Mouse (Mus musculus) stomach, embryonic 14.5 days (tissue): ENCODE measurements around the gene Olfr361. TPM values are rescaled to one million over a fixed set of nuclear protein-coding genes. Genes with fewer than 3 reads are reported as not detected.
"Not testable (repeated sequence)": the region's sequence is repeated elsewhere in the genome, so short reads cannot be mapped to it uniquely, and the experiment has no call there.

Source experiments
- ATAC-seq: fragments of 200-750 bp; cut with Nextera tagmentation; 2 replicates; pipeline ENCODE4 v1.8.0; 2017; ENCODE audit warnings: low read depth, moderate TSS enrichment; ENCODE audit not compliant: insufficient number of reproducible peaks, insufficient read depth, low FRiP score
- H3K27ac ChIP-seq: fragments of 300-500 bp; sonication (generic); 2 replicates; pipeline ENCODE4 v1.5.1; 2014; ENCODE audit warnings: mild to moderate bottlenecking, low read length, moderate library complexity, mixed read lengths
- H3K27me3 ChIP-seq: fragments of 300-500 bp; sonication (generic); 2 replicates; pipeline ENCODE4 v1.6.1; 2014; ENCODE audit warnings: low read length, control low read depth, mixed read lengths; ENCODE audit not compliant: control insufficient read depth, insufficient read depth
- H3K36me3 ChIP-seq: fragments of 300-500 bp; sonication (generic); 2 replicates; pipeline ENCODE4 v1.6.1; 2014; ENCODE audit warnings: mild to moderate bottlenecking, control low read depth, low read length, moderate library complexity, mixed read lengths; ENCODE audit not compliant: control insufficient read depth, insufficient read depth
- H3K4me1 ChIP-seq: fragments of 300-500 bp; sonication (generic); 2 replicates; pipeline ENCODE4 v1.6.1; 2014; ENCODE audit warnings: low read length, control low read depth, mixed read lengths; ENCODE audit not compliant: control insufficient read depth, insufficient read depth
- H3K4me2 ChIP-seq: fragments of 300-500 bp; sonication (generic); replicated peaks from 2 replicates; pipeline ENCODE4 v1.6.1; 2014; ENCODE audit warnings: low read depth, low read length, control low read depth
- H3K4me3 ChIP-seq: fragments of 300-500 bp; sonication (generic); 2 replicates; pipeline ENCODE4 v1.5.1; 2014; ENCODE audit warnings: low read depth, low read length, control low read depth
- H3K9ac ChIP-seq: fragments of 300-500 bp; sonication (generic); replicated peaks from 2 replicates; pipeline ENCODE4 v1.6.1; 2014; ENCODE audit warnings: low read depth, mild to moderate bottlenecking, control low read depth, low read length, moderate library complexity, mixed read lengths
- H3K9me3 ChIP-seq: fragments of 300-500 bp; sonication (generic); 2 replicates; pipeline ENCODE4 v1.6.1; 2016; ENCODE audit warnings: low read depth, low read length, control low read depth; ENCODE audit not compliant: control insufficient read depth
- WGBS: fragments of 180-500 bp; shearing (Covaris S2); extraction: QIAGEN DNeasy Blood & Tissue Kit; methylation state at CpG from one replicate; pipeline ENCODE4 v1.1.7; 2014; 5-methylcytosine and 5-hydroxymethylcytosine counted together
- polyA plus RNA-seq: library from polyadenylated mRNA; unstranded; fragments of >200 nt; fragmentation: Nextera tagmentation; extraction: Ambion mirVana; gene quantifications from 2 replicates; pipeline ENCODE4 v1.2.1, GENCODE M21; 2014

The Olfr361 gene
- not detected in 2 replicates for polyA plus RNA-seq

- H3K4me3 ChIP-seq, ATAC-seq, H3K9ac ChIP-seq, H3K9me3 ChIP-seq, H3K27ac ChIP-seq, H3K27me3 ChIP-seq, H3K4me1 ChIP-seq, H3K4me2 ChIP-seq, H3K36me3 ChIP-seq: not testable (repeated sequence)
- 25% methylated on average over 1 of the region's 1 CpGs for WGBS
Observed at GRCm38 (mm10) chr2:37089190-37089589, at the start of gene Olfr361. TSS of gene Olfr361 (minus strand) at chr2:37089290.

- Histone ChIP-seq H3K9ac (no peak within 1 kb of the TSS), H3K4me1 (no peaks in the 10 kb centered on the region), H3K9me3 (no peaks in the 10 kb centered on the region), H3K36me3 (no peaks in the 10 kb centered on the region), H3K4me2 (no peak within 1 kb of the TSS), H3K27ac (no peak within 1 kb of the TSS), H3K4me3 (no peak within 1 kb of the TSS), H3K27me3 (no peaks in the 10 kb centered on the region)
- ATAC-seq: no peak
- WGBS: 83% methylated on average over 1 of the region's 1 CpGs
Observed at GRCm38 (mm10) chr2:37117810-37118209, 28.7 kb upstream of the Olfr361 start, which contains the start of gene Olfr362. TSS of gene Olfr362 (minus strand) at chr2:37117910.

GRCm38 (mm10) chr2:37065446-37065845 lies 23.6 kb downstream of the Olfr361 start, which contains the start of gene Olfr360:
TSS of gene Olfr360 (plus strand) at chr2:37065746.
- H3K36me3 ChIP-seq: no peaks in the 10 kb centered on the region
- no peak within 1 kb of the TSS for H3K4me3 ChIP-seq
- no peak within 1 kb of the TSS for H3K9ac ChIP-seq
- peaks cover 1% of the 10 kb centered on the region; the same call in 1 of the 2 replicates for H3K9me3 ChIP-seq
- no peak for ATAC-seq
- H3K27ac ChIP-seq: no peak within 1 kb of the TSS
- no peaks in the 10 kb centered on the region for H3K4me1 ChIP-seq
- no peaks in the 10 kb centered on the region for H3K27me3 ChIP-seq
- H3K4me2 ChIP-seq: no peak within 1 kb of the TSS

Other genes starting within 250 kb of the Olfr361 start
- not detected in 2 replicates for gene Olfr350, start 243.0 kb downstream of the Olfr361 start, polyA plus RNA-seq
- not detected in 2 replicates for gene Olfr351, start 226.6 kb downstream of the Olfr361 start, polyA plus RNA-seq
- not detected in 2 replicates for gene Olfr352, start 220.8 kb downstream of the Olfr361 start, polyA plus RNA-seq
- gene Olfr353, start 196.4 kb downstream of the Olfr361 start, polyA plus RNA-seq: not detected in 2 replicates
- not detected in 2 replicates for gene Olfr354, start 183.6 kb downstream of the Olfr361 start, polyA plus RNA-seq
- not detected in 2 replicates for gene Olfr355, start 160.4 kb downstream of the Olfr361 start, polyA plus RNA-seq
- not detected in 2 replicates for gene Olfr356, start 152.2 kb downstream of the Olfr361 start, polyA plus RNA-seq
- gene Olfr357, start 95.5 kb downstream of the Olfr361 start, polyA plus RNA-seq: not detected in 2 replicates
- not detected in 2 replicates for gene Olfr358, start 80.0 kb downstream of the Olfr361 start, polyA plus RNA-seq
- gene Olfr360, start 23.5 kb downstream of the Olfr361 start, polyA plus RNA-seq: not detected in 2 replicates
- not detected in 2 replicates for gene Olfr362, start 28.6 kb upstream of the Olfr361 start, polyA plus RNA-seq
- gene Olfr364-ps1, start 50.0 kb upstream of the Olfr361 start, polyA plus RNA-seq: not detected in 2 replicates
- not detected in 2 replicates for gene Olfr365, start 98.9 kb upstream of the Olfr361 start, polyA plus RNA-seq
- not detected in 2 replicates for gene Olfr366, start 122.3 kb upstream of the Olfr361 start, polyA plus RNA-seq
- not detected in 2 replicates for gene Olfr368, start 237.2 kb upstream of the Olfr361 start, polyA plus RNA-seq